Mouse (Mus musculus) midbrain, embryonic 12.5 days (tissue): Measurements from ENCODE around the gene Espn. TPM values are rescaled to one million over a fixed set of nuclear protein-coding genes. Genes with fewer than 3 reads are reported as not detected.

ENCODE experiments used
- ATAC-seq: fragments of 200-750 bp; cut with Nextera tagmentation; 2 replicates; pipeline ENCODE4 v1.8.0; 2017; ENCODE audit warnings: low read depth, moderate TSS enrichment, moderate library complexity; ENCODE audit not compliant: low FRiP score
- H3K27ac ChIP-seq: fragments of 300-500 bp; sonication (generic); replicated peaks from 2 replicates; pipeline ENCODE4 v1.5.1; 2016; ENCODE audit warnings: mild to moderate bottlenecking
- H3K27me3 ChIP-seq: fragments of 300-500 bp; sonication (generic); 2 replicates; pipeline ENCODE4 v1.6.1; 2016; ENCODE audit warnings: mild to moderate bottlenecking
- H3K36me3 ChIP-seq: fragments of 300-500 bp; sonication (generic); 2 replicates; pipeline ENCODE4 v1.6.1; 2016
- H3K4me1 ChIP-seq: fragments of 300-500 bp; sonication (generic); 2 replicates; pipeline ENCODE4 v1.6.1; 2016
- H3K4me2 ChIP-seq: fragments of 300-500 bp; sonication (generic); replicated peaks from 2 replicates; pipeline ENCODE4 v1.6.1; 2016; ENCODE audit warnings: mild to moderate bottlenecking, moderate library complexity
- H3K4me3 ChIP-seq: fragments of 300-500 bp; sonication (generic); 2 replicates; pipeline ENCODE4 v1.5.1; 2016; ENCODE audit warnings: mild to moderate bottlenecking
- H3K9ac ChIP-seq: fragments of 300-500 bp; sonication (generic); replicated peaks from 2 replicates; pipeline ENCODE4 v1.6.1; 2016; ENCODE audit warnings: mild to moderate bottlenecking, moderate library complexity
- H3K9me3 ChIP-seq: fragments of 300-500 bp; sonication (generic); 2 replicates; pipeline ENCODE4 v1.6.1; 2016; ENCODE audit warnings: mild to moderate bottlenecking
- WGBS: fragments of 180-500 bp; shearing (Covaris S2); methylation state at CpG from one replicate; pipeline ENCODE4 v1.1.7; 2016; 5-methylcytosine and 5-hydroxymethylcytosine counted together
- polyA plus RNA-seq: library from polyadenylated mRNA; unstranded; fragments of >200 nt; fragmentation: Nextera tagmentation; extraction: Ambion mirVana; gene quantifications from 2 replicates; pipeline ENCODE4 v1.2.1, GENCODE M21; 2016

The Espn gene
- 0.26 TPM in 1 of 2 replicates, not detected in the other for polyA plus RNA-seq

GRCm38 (mm10) chr4:152151966-152152544 is at the start of gene Espn:
TSS of gene Espn (minus strand) at chr4:152152371.
- 1% methylated on average over 57 of the region's 57 CpGs for WGBS
- ATAC-seq = peak; percentile 74
- H3K36me3 ChIP-seq = no peaks in the 10 kb centered on the region
- H3K4me3 ChIP-seq = peak within 1 kb of the TSS; percentile 36
- H3K9ac ChIP-seq = 0 out of 2 replicates have a peak within 1 kb of the TSS, but pooled peaks have one; percentile 31
- peaks cover 15% of the 10 kb centered on the region for H3K4me1 ChIP-seq
- no peak within 1 kb of the TSS for H3K27ac ChIP-seq
- peaks cover 95% of the 10 kb centered on the region for H3K27me3 ChIP-seq
- H3K9me3 ChIP-seq = no peaks in the 10 kb centered on the region
- H3K4me2 ChIP-seq = peak within 1 kb of the TSS; percentile 55

GRCm38 (mm10) chr4:152201492-152201891 is 49.3 kb upstream of the Espn start:
- H3K4me1 ChIP-seq = peaks cover 8% of the 10 kb centered on the region
- H3K4me3 ChIP-seq = no peak overlapping the region
- no peaks in the 10 kb centered on the region for H3K9me3 ChIP-seq
- no peak overlapping the region for H3K4me2 ChIP-seq
- ATAC-seq = no peak
- H3K9ac ChIP-seq = no peak overlapping the region
- WGBS = 80% methylated on average over 6 of the region's 6 CpGs
- H3K36me3 ChIP-seq = no peaks in the 10 kb centered on the region
- no peaks in the 10 kb centered on the region for H3K27me3 ChIP-seq
- no peak overlapping the region for H3K27ac ChIP-seq

- Histone ChIP-seq H3K4me2 (no peak overlapping the region), H3K9ac (no peak overlapping the region), H3K9me3 (no peaks in the 10 kb centered on the region), H3K27me3 (no peaks in the 10 kb centered on the region), H3K4me3 (no peak overlapping the region), H3K27ac (no peak overlapping the region), H3K4me1 (peaks cover 8% of the 10 kb centered on the region), H3K36me3 (no peaks in the 10 kb centered on the region)
- ATAC-seq = no peak
- 96% methylated on average over 1 of the region's 1 CpGs for WGBS
Measured at GRCm38 (mm10) chr4:152199617-152200016, 47.4 kb upstream of the Espn start.

GRCm38 (mm10) chr4:152197545-152197944 is 45.4 kb upstream of the Espn start:
- 84% methylated on average over 5 of the region's 5 CpGs for WGBS
- Histone ChIP-seq H3K9me3 (no peaks in the 10 kb centered on the region), H3K27ac (no peak overlapping the region), H3K36me3 (no peaks in the 10 kb centered on the region), H3K4me2 (no peak overlapping the region), H3K4me1 (peaks cover 7% of the 10 kb centered on the region), H3K9ac (no peak overlapping the region), H3K4me3 (no peak overlapping the region), H3K27me3 (no peaks in the 10 kb centered on the region)
- ATAC-seq = no peak

GRCm38 (mm10) chr4:152196276-152196675 is 44.1 kb upstream of the Espn start:
- Histone ChIP-seq H3K36me3 (no peaks in the 10 kb centered on the region), H3K4me3 (no peak overlapping the region), H3K27ac (no peak overlapping the region), H3K9me3 (no peaks in the 10 kb centered on the region), H3K9ac (no peak overlapping the region), H3K4me2 (no peak overlapping the region), H3K4me1 (peaks cover 9% of the 10 kb centered on the region), H3K27me3 (no peaks in the 10 kb centered on the region)
- WGBS = 89% methylated on average over 8 of the region's 9 CpGs
- ATAC-seq = no peak

- Histone ChIP-seq H3K36me3 (no peaks in the 10 kb centered on the region), H3K4me3 (no peak overlapping the region), H3K9me3 (no peaks in the 10 kb centered on the region), H3K27ac (no peak overlapping the region), H3K9ac (no peak overlapping the region), H3K27me3 (no peaks in the 10 kb centered on the region), H3K4me1 (peaks cover 25% of the 10 kb centered on the region), H3K4me2 (no peak overlapping the region)
- 92% methylated on average over 3 of the region's 3 CpGs for WGBS
- ATAC-seq = no peak
Measured at GRCm38 (mm10) chr4:152194476-152195175, 42.5 kb upstream of the Espn start.

GRCm38 (mm10) chr4:152192569-152192968 is 40.4 kb upstream of the Espn start:
- H3K4me2 ChIP-seq = no peak overlapping the region
- no peak for ATAC-seq
- H3K27me3 ChIP-seq = no peaks in the 10 kb centered on the region
- H3K9me3 ChIP-seq = no peaks in the 10 kb centered on the region
- no peak overlapping the region for H3K9ac ChIP-seq
- H3K4me3 ChIP-seq = no peak overlapping the region
- H3K27ac ChIP-seq = no peak overlapping the region
- 55% methylated on average over 4 of the region's 4 CpGs for WGBS
- H3K36me3 ChIP-seq = no peaks in the 10 kb centered on the region
- H3K4me1 ChIP-seq = peaks cover 25% of the 10 kb centered on the region

GRCm38 (mm10) chr4:152190701-152191100 is 38.5 kb upstream of the Espn start:
- no peak overlapping the region for H3K9ac ChIP-seq
- H3K27ac ChIP-seq = no peak overlapping the region
- peaks cover 3% of the 10 kb centered on the region; the same call in 1 of the 2 replicates for H3K27me3 ChIP-seq
- H3K36me3 ChIP-seq = no peaks in the 10 kb centered on the region
- no peak overlapping the region for H3K4me2 ChIP-seq
- no peak for ATAC-seq
- H3K4me3 ChIP-seq = no peak overlapping the region
- H3K4me1 ChIP-seq = peaks cover 40% of the 10 kb centered on the region
- WGBS = 81% methylated on average over 5 of the region's 5 CpGs
- H3K9me3 ChIP-seq = no peaks in the 10 kb centered on the region

- no peak overlapping the region for H3K4me3 ChIP-seq
- 76% methylated on average over 11 of the region's 11 CpGs for WGBS
- peaks cover 3% of the 10 kb centered on the region; the same call in 1 of the 2 replicates for H3K27me3 ChIP-seq
- H3K27ac ChIP-seq = no peak overlapping the region
- no peak for ATAC-seq
- H3K4me1 ChIP-seq = peaks cover 46% of the 10 kb centered on the region
- no peak overlapping the region for H3K4me2 ChIP-seq
- no peak overlapping the region for H3K9ac ChIP-seq
- no peaks in the 10 kb centered on the region for H3K36me3 ChIP-seq
- no peaks in the 10 kb centered on the region for H3K9me3 ChIP-seq
Measured at GRCm38 (mm10) chr4:152190096-152190653, 38.0 kb upstream of the Espn start.

GRCm38 (mm10) chr4:152189691-152190090 is 37.5 kb upstream of the Espn start:
- no peak overlapping the region for H3K4me2 ChIP-seq
- 83% methylated on average over 4 of the region's 4 CpGs for WGBS
- ATAC-seq = no peak
- no peaks in the 10 kb centered on the region for H3K9me3 ChIP-seq
- peaks cover 50% of the 10 kb centered on the region for H3K4me1 ChIP-seq
- H3K4me3 ChIP-seq = no peak overlapping the region
- H3K36me3 ChIP-seq = no peaks in the 10 kb centered on the region
- H3K27ac ChIP-seq = no peak overlapping the region
- peaks cover 3% of the 10 kb centered on the region; the same call in 1 of the 2 replicates for H3K27me3 ChIP-seq
- H3K9ac ChIP-seq = no peak overlapping the region

- peaks cover 3% of the 10 kb centered on the region; the same call in 1 of the 2 replicates for H3K27me3 ChIP-seq
- H3K36me3 ChIP-seq = no peaks in the 10 kb centered on the region
- no peak overlapping the region for H3K4me3 ChIP-seq
- no peak overlapping the region for H3K27ac ChIP-seq
- ATAC-seq = no peak
- no peak overlapping the region for H3K9ac ChIP-seq
- WGBS = 88% methylated on average over 6 of the region's 6 CpGs
- H3K9me3 ChIP-seq = no peaks in the 10 kb centered on the region
- no peak overlapping the region for H3K4me2 ChIP-seq
- peaks cover 50% of the 10 kb centered on the region for H3K4me1 ChIP-seq
Measured at GRCm38 (mm10) chr4:152189071-152189470, 36.9 kb upstream of the Espn start.

- ATAC-seq = no peak
- 99% methylated on average over 2 of the region's 2 CpGs for WGBS
- peaks cover 3% of the 10 kb centered on the region; the same call in 1 of the 2 replicates for H3K27me3 ChIP-seq
- H3K9ac ChIP-seq = no peak overlapping the region
- H3K4me2 ChIP-seq = no peak overlapping the region
- H3K4me3 ChIP-seq = no peak overlapping the region
- no peaks in the 10 kb centered on the region for H3K9me3 ChIP-seq
- H3K36me3 ChIP-seq = no peaks in the 10 kb centered on the region
- peaks cover 50% of the 10 kb centered on the region for H3K4me1 ChIP-seq
- no peak overlapping the region for H3K27ac ChIP-seq
Measured at GRCm38 (mm10) chr4:152188651-152189050, 36.5 kb upstream of the Espn start.
